Mouse (Mus musculus) embryonic stem cell, embryonic (primary cell): ENCODE measurements around the gene Tubb4b.

ENCODE experiments used
- CTCF ChIA-PET, 4 experiments: fragments of 300-600 bp in 2 of 4; fragments of 350-600 bp in 2 of 4; sonication (Branson Sonifier 250); formaldehyde crosslinking; loops; one replicate each; lab custom pipeline; 2022; ENCODE audit warnings: inconsistent platforms in 2 of 4; lab: Charles Lee
- POLR2A ChIA-PET, 4 experiments: fragments of 300-600 bp in 2 of 4; fragments of 350-600 bp in 2 of 4; sonication (Branson Sonifier 250); formaldehyde crosslinking; loops; one replicate each; lab custom pipeline; 2022; ENCODE audit warnings: antibody characterized with exemption in 4 of 4, inconsistent platforms in 1 of 4; lab: Charles Lee

Tubb4b gene

DNA sequence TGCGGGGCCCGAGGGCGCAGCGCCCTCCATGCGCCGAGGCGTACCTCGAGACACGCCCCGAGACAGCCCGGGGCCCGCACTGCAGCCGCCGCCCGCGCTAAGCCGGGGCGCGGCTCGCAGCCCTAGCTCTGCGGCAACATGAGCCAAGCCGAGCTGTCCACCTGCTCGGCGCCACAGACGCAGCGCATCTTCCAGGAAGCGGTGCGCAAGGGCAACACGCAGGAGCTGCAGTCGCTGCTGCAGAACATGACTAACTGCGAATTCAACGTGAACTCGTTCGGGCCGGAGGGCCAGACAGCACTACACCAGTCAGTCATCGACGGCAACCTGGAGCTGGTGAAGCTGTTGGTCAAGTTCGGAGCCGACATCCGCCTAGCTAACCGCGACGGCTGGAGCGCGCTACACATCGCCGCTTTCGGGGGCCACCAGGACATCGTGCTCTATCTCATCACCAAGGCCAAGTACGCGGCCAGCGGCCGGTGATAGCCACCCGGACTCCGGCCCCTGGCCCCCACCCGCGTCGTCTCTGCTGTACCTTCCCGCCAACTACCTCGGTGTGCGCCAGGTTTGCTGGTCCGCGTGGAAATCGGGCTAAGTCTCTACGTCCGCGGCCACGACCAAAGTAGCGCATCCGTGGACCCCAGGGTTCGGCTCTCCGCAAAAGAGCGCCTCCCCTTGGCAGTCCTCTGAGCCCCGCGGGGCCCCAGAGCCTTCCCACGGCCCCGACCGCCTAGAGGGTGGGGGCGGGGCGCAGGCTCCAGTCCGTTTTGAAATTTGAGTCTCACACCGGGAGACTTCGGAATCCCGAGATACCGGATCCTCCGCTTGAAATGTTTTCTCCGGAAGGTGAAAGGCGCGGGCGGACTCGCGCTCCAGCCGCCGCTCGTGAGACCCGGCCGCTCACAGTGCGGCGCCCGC, 43.3 kb downstream of the Tubb4b start:
- POLR2A ChIA-PET = interaction anchor here (0.5 to 4.2 kb wide), 79 partner anchors 9 to 376 kb away, joined by 3 to 52 read pairs (median 5); partner anchors contain the start of genes Tor4a (in 3 of the 4), Tprn (in 3 of the 4), Tubb4b (in 3 of the 4) and AL732309.1 (in 2 of the 4)
- CTCF ChIA-PET = interaction anchor here (0.5 to 2.4 kb wide), 39 partner anchors 9 to 1445 kb away, joined by 3 to 16 read pairs (median 3); partner anchors contain the start of genes Tor4a (in 2 of the 4), Ajm1 (in 1 of the 4), Arrdc1 (in 1 of the 4) and Grin1 (in 1 of the 4)

DNA sequence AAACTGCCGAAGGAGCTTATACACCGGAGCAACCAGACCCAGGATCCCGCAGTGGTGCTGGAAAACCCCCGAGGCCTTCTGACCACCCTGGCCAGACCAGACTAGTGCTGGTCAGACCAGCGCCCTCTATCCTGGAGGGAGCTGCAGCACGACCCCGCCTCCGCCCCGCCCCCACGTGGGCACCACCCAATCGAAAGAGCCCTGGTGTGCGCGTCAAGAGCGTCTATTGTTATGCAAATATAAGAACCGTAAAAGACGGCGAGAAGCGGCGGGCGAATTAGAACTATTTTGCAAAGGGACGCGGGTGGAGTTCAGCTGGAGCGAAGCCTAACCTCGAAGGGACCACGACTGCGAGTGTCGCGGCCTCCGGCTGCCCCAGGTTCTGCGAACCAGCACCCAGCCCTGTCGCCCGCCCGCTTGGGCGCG, 44.0 kb downstream of the Tubb4b start, which contains the start of gene Nrarp:
Gene Nrarp, plus strand, starts transcription at position 281 of the 426 bp plus-strand sequence.
- POLR2A ChIA-PET = interaction anchor here (0.5 to 4.2 kb wide), 79 partner anchors 9 to 377 kb away, joined by 3 to 52 read pairs (median 5); partner anchors contain the start of genes Tor4a (in 3 of the 4), Tprn (in 3 of the 4), Tubb4b (in 3 of the 4) and AL732309.1 (in 2 of the 4)
- CTCF ChIA-PET = interaction anchor here (0.5 to 2.4 kb wide), 41 partner anchors 10 to 1446 kb away, joined by 3 to 16 read pairs (median 3); partner anchors contain the start of genes Tor4a (in 2 of the 4), Ajm1 (in 1 of the 4), Anapc2 (in 1 of the 4) and Arrdc1 (in 1 of the 4)

DNA sequence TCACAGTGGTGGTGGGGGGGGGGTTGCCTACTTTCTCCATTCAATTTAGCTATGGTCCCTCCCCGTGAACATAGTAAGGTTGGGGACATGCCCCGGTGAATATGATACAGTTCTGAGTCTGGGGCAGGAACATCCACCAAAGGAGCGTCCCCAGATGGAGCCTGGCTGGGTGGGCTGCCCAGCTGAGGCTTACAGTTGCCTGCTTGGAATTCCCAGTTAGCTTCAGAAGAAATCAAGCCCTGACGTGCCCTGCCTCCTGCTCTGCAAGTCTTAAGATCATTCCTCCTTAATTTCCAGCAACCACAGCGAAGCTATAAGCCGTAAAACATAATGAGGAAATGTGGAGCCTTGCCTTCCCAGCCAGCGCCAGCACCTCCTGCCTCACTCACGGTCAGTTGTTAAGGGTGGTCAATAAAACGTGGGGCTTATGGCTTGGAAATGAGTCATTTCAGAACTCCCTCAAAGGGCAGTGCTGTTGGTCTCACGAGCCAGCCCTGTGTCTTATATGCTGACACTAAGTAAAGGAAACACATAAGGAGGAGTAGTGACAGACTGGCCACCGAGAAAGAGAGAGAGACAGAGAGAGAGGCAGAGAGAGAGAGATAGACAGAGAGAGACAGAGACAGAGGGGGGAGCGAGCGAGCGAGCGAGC, 44.8 kb downstream of the Tubb4b start:
- ChIA-PET CTCF (interaction anchor here (0.6 to 2.4 kb wide), 20 partner anchors 14 to 562 kb away, joined by 3 to 16 read pairs (median 4); partner anchors contain the start of genes Anapc2 (in 1 of the 4), Grin1 (in 1 of the 4), Ssna1 (in 1 of the 4) and Tor4a (in 1 of the 4)), POLR2A (interaction anchor here (0.6 to 4.2 kb wide), 49 partner anchors 8 to 377 kb away, joined by 3 to 52 read pairs (median 7); partner anchors contain the start of genes Tor4a (in 3 of the 4), Tprn (in 3 of the 4), Tubb4b (in 3 of the 4) and Anapc2 (in 2 of the 4))

DNA sequence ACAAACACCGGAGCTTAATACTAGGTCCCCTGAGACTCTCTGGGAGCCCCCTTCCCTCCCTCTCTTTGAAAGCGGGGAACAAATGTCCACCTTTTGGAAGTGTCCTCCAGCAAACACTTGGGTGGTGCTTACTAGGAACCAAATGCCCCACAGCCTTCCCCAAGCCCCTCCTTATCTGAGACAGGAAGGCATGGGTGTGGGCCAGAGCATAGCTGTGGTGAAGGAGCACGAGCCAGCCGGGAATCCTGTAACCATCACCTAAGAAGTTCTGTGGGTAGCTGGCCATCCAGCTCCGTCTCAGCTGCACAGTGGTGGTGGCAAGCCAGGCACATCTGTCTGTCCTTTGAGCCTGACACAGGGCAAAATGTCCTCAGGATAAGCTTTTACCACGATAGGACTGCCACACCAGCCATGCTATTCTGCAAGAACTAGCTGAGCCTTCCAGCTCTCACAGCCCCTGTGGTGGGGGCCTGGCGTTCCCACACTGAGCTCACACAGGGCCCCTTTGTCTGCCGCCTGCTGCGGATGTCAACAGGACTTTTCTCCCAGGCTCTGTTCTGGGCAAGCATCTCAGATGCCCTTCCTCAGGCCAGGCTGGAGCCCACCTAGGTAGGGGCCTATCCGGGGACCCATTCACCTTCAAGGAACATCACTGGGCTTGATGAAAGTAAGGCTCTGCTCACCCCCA, 46.1 kb downstream of the Tubb4b start:
- POLR2A ChIA-PET = interaction anchor here in 3 of 4 experiments (0.8 to 6.2 kb wide), 16 partner anchors 9 to 243 kb away, joined by 3 to 52 read pairs (median 6); partner anchors contain the start of genes Tor4a (in 2 of the 3), Arrdc1 (in 1 of the 3) and Sapcd2 (in 1 of the 3)
- CTCF ChIA-PET = interaction anchor here in 2 of 4 experiments (0.6 to 2.4 kb wide), 4 partner anchors 14 to 101 kb away, joined by 3 to 7 read pairs (median 5); no protein-coding TSS in a partner anchor

DNA sequence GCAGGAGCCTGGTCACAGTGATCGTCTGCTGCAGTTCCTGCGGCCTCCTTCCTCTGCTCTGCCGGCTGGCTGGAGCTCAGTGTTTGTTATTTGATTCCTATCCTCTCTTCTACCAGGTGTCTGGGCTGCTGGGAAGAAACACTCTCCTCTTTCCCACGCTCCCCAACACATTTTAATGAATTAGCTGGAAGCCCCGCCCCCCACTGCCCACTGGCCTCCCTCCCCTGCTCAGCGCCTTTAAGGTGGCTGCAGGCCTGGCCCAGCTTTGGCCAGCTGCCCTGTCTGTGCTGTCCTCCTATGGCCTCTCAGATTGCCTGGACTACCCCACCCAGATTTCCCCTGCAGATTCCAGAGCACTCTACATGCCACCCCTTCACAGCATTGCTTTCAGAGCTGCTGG, 46.8 kb downstream of the Tubb4b start:
- POLR2A ChIA-PET = interaction anchor here in 2 of 4 experiments (0.8 to 6.2 kb wide), 13 partner anchors 7 to 242 kb away, joined by 3 to 52 read pairs (median 5); partner anchors contain the start of genes Arrdc1 (in 1 of the 2) and Tor4a (in 1 of the 2)
- CTCF ChIA-PET = interaction anchor here in 3 of 4 experiments (0.5 to 2.7 kb wide), 7 partner anchors 20 to 251 kb away, joined by 3 to 7 read pairs (median 4); partner anchors contain the start of genes Abca2 (in 1 of the 3) and Tprn (in 1 of the 3)

DNA sequence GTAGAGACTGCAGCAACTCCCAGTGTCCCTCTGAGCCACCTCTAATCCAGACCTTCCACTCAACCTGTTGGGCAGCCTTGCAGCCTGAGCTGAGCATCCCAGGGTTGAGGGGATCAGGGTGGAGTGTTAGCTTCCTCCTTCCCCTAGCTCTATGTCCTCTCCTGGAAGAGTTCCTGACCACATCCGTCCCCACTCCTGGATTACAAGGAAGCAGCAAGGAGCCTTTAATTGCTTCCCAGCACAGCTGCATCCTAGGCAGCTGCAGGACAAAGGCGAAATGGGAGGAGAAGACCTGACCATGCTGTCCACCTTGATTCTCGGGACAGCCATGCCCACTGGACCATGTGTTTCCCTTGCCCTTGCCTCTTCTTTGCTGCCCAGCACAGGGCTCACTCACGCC, 47.4 kb downstream of the Tubb4b start:
- POLR2A ChIA-PET = interaction anchor here in 2 of 4 experiments (1.0 to 6.2 kb wide), 7 partner anchors 8 to 242 kb away, joined by 3 to 27 read pairs (median 5); partner anchors contain the start of genes Arrdc1 (in 1 of the 2) and Grin1 (in 1 of the 2)
- CTCF ChIA-PET = interaction anchor here in 2 of 4 experiments (0.8 to 2.7 kb wide), 5 partner anchors 19 to 251 kb away, joined by 3 to 7 read pairs (median 5); partner anchors contain the start of gene Abca2 (in 1 of the 2)

DNA sequence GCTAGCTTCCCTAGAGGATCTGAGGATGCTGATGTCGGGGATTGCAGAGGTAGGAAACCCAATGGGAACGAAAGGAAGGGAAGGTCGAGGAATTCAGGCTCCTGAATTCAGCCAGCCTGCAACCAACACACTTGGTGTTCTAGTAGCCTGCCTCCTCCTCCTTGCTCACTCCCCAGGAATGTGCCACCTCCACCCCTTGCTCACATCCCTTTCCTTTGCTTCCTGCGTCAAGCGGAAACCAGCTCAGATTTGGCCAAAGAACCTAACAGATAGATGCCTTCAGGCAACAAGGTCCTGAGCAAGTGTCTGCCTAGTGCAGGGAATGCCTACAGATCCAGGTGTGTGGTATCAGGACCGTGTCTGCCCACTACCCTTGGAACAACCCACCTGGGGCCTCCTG, 47.9 kb downstream of the Tubb4b start:
- ChIA-PET CTCF (interaction anchor here in 1 of 4 experiments (2.4 to 2.7 kb wide), 2 partner anchors 19 to 103 kb away, joined by 5 to 6 read pairs; no protein-coding TSS in a partner anchor), POLR2A (interaction anchor here in 2 of 4 experiments (0.9 to 6.2 kb wide), 5 partner anchors 8 to 142 kb away, joined by 3 to 27 read pairs (median 3); partner anchors contain the start of genes Grin1 (in 1 of the 2) and Tubb4b (in 1 of the 2))

DNA sequence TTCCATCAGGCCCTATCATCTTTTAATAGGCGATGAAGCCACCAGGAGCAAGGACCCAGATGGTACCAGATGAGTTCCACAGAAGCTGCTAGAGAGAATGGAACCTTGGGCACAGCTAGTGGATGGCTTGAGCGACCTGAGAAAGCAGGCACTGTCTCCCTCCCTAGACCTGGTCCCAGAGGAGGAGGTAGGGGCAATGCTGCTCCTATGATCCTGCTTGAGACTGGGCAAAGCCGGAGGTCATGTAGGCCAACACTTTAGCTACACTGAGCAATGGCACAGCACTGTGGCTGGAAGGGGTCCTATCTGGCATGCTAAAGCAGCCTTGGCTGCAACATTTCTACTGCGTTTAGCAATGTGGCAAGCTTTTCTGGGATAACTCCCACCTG, 48.8 kb downstream of the Tubb4b start:
- ChIA-PET CTCF (interaction anchor here in 2 of 4 experiments (1.5 to 2.7 kb wide), 2 partner anchors 18 kb away, joined by 3 to 6 read pairs; no protein-coding TSS in a partner anchor), POLR2A (interaction anchor here in 3 of 4 experiments (0.5 to 6.2 kb wide), 6 partner anchors 11 to 963 kb away, joined by 3 to 27 read pairs (median 4); partner anchors contain the start of genes AL732309.1 (in 1 of the 3) and Tubb4b (in 1 of the 3))

DNA sequence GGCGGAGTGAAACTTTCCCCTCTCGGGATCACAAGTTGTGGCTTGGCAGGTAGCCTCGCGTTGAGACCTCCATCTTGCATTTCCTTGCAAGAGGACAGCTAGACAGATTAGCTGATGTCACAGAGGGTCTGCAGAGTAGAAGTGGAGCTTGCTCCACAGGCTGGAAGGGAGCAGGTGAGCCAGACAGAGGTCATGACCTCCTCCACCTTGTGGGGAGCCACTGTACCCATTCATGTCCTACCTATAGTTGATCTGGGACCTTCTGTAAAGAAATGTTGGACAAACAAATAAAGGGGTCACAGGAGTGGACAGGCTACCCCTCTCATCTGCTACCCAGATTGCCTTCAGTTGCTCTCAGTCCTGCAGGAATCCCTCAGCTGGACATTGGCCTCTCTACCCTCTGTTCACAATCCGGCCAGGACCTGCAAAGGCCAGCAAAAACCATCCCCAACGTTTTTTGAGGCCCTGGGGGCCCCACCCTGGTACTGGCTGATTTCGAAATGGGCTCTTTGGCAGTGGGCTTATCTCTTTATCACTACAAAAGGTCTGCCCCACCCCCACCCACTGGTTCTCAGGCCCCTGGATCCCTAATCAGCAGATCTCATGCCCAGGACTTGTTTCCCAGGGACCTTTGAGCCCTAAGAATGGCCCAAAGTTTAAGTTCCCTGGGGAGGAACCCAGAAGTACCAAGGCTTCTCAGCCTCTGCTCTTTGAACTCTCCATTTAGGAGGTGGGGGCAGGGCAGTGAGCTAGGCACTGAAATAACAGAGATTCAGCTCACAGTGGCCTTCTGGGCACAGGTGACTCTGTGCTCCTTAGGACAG, 49.4 kb downstream of the Tubb4b start:
- ChIA-PET CTCF (interaction anchor here in 2 of 4 experiments (0.6 to 2.7 kb wide), 4 partner anchors 11 to 104 kb away, joined by 3 to 6 read pairs (median 3); no protein-coding TSS in a partner anchor), POLR2A (interaction anchor here in 3 of 4 experiments (1.0 to 6.2 kb wide), 5 partner anchors 11 to 72 kb away, joined by 3 to 27 read pairs (median 5); partner anchors contain the start of genes AL732309.1 (in 1 of the 3) and Tubb4b (in 1 of the 3))

DNA sequence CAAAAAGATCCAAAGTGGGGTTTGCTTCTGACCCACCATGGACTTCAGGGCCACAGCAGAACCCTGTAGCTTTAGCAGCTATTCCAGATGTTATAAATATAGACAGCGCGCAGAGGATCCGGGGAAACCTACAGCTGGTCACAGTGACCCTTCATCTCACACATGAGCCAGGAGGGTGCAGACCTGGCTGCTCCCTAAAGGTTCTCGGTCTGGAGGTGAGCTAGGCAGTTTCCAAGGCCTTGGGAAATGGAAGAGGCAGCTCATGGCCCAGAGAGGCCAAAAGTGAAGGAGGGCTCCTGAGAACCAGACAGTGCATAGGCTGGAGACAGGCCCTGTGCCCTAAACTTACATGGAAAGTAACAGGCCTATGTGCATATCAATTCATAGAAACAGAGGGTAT, 50.7 kb downstream of the Tubb4b start:
- CTCF ChIA-PET = interaction anchor here in 2 of 4 experiments (1.1 to 1.3 kb wide), 2 partner anchors 11 to 12 kb away, joined by 3 read pairs; no protein-coding TSS in a partner anchor
- POLR2A ChIA-PET = interaction anchor here in 3 of 4 experiments (0.6 to 6.2 kb wide), 5 partner anchors 10 to 51 kb away, joined by 3 to 27 read pairs (median 6); partner anchors contain the start of gene Tubb4b (in 1 of the 3)

DNA sequence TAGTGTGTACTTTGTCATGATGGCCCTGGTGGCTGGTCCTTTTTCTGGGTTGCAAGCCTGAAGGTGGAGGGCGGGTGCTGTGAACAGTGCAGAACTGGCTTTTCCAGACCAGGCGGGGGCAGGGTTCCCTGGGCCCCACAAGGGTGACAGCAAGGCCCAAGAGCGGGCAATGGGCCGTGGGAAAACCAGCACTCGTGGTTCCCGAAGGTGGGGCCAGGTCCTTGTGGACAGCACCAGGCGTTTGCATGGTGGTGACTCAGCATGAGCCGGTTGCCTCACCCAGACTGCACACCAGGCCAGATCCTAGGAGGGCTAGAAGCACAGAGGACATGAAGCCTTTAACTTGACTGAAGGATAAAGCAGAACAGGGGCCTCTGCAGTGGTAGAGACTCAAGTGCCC, 51.9 kb downstream of the Tubb4b start:
- ChIA-PET CTCF (no interaction called here), POLR2A (interaction anchor here in 2 of 4 experiments (1.3 to 6.2 kb wide), 2 partner anchors 8 to 15 kb away, joined by 3 to 27 read pairs; no protein-coding TSS in a partner anchor)
